Mouse (Mus musculus) liver, embryonic 11.5 days (tissue): Measurements from ENCODE around the gene Dcaf6. TPM values are rescaled to one million over a fixed set of nuclear protein-coding genes. Genes with fewer than 3 reads are reported as not detected.

ENCODE experiments used
- ATAC-seq: fragments of 200-750 bp; cut with Nextera tagmentation; replicated peaks from 2 replicates; pipeline ENCODE4 v1.8.0; 2017; ENCODE audit warnings: moderate number of reproducible peaks, mild to moderate bottlenecking, moderate TSS enrichment, moderate library complexity; ENCODE audit not compliant: low FRiP score
- DNase-seq: peaks from one replicate; pipeline ENCODE4 v3.0.0-alpha.2; 2017; ENCODE audit warnings: low spot score
- H3K27ac ChIP-seq: fragments of 300-500 bp; sonication (generic); 2 replicates; pipeline ENCODE4 v1.5.1; 2014; ENCODE audit warnings: mild to moderate bottlenecking, low read depth, low read length, control low read depth
- H3K27me3 ChIP-seq: fragments of 300-500 bp; sonication (generic); replicated peaks from 2 replicates; pipeline ENCODE4 v1.6.1; 2014; ENCODE audit warnings: low read length, mixed read lengths; ENCODE audit not compliant: control insufficient read depth, insufficient read depth
- H3K36me3 ChIP-seq: fragments of 300-500 bp; sonication (generic); 2 replicates; pipeline ENCODE4 v1.6.1; 2014; ENCODE audit warnings: mild to moderate bottlenecking, low read length, moderate library complexity, mixed read lengths; ENCODE audit not compliant: control insufficient read depth, insufficient read depth
- H3K4me1 ChIP-seq: fragments of 300-500 bp; sonication (generic); replicated peaks from 2 replicates; pipeline ENCODE4 v1.6.1; 2014; ENCODE audit warnings: low read length, mixed read lengths; ENCODE audit not compliant: control insufficient read depth, insufficient read depth
- H3K4me2 ChIP-seq: fragments of 300-500 bp; sonication (generic); 2 replicates; pipeline ENCODE4 v1.6.1; 2014; ENCODE audit warnings: mild to moderate bottlenecking, control low read depth, moderate library complexity
- H3K4me3 ChIP-seq: fragments of 300-500 bp; sonication (generic); 2 replicates; pipeline ENCODE4 v1.5.1; 2014; ENCODE audit warnings: low read depth, low read length, control low read depth
- H3K9ac ChIP-seq: fragments of 300-500 bp; sonication (generic); 2 replicates; pipeline ENCODE4 v1.6.1; 2014; ENCODE audit warnings: low read depth, low read length, control low read depth
- H3K9me3 ChIP-seq: fragments of 300-500 bp; sonication (generic); 2 replicates; pipeline ENCODE4 v1.6.1; 2016; ENCODE audit warnings: low read length, inconsistent platforms, mixed read lengths; ENCODE audit not compliant: control insufficient read depth
- WGBS: fragments of 180-500 bp; shearing (Covaris S2); extraction: QIAGEN DNeasy Blood & Tissue Kit; methylation state at CpG from one replicate; pipeline ENCODE4 v1.1.7; 2014; 5-methylcytosine and 5-hydroxymethylcytosine counted together
- polyA plus RNA-seq: library from polyadenylated mRNA; unstranded; fragments of >200 nt; fragmentation: Nextera tagmentation; extraction: Ambion mirVana; gene quantifications from 2 replicates; pipeline ENCODE4 v1.2.1, GENCODE M21; 2014

Dcaf6 gene
- 15.9 and 18.0 TPM in 2 replicates for polyA plus RNA-seq

- H3K4me3 ChIP-seq, result peak within 1 kb of the TSS; percentile 88
- peak within 1 kb of the TSS; percentile 89 for H3K4me2 ChIP-seq
- peaks cover 5% of the 10 kb centered on the region; the same call in 1 of the 2 replicates for H3K4me1 ChIP-seq
- peak; percentile 100 for DNase-seq
- H3K9me3 ChIP-seq, result no peaks in the 10 kb centered on the region
- peak within 1 kb of the TSS; percentile 94 for H3K9ac ChIP-seq
- peak within 1 kb of the TSS; percentile 94 for H3K27ac ChIP-seq
- H3K27me3 ChIP-seq, result no peaks in the 10 kb centered on the region
- no peaks in the 10 kb centered on the region for H3K36me3 ChIP-seq
- ATAC-seq, result peak; percentile 86
- under 1% methylated on average over 34 of the region's 37 CpGs for WGBS
Measured at GRCm38 (mm10) chr1:165460360-165460800, at the start of gene Dcaf6, which contains the start of gene Mpc2. Gene Dcaf6 (minus strand): TSS chr1:165460475. Gene Mpc2 (plus strand): TSS chr1:165460637.

GRCm38 (mm10) chr1:165506303-165506702, 46.0 kb upstream of the Dcaf6 start:
- ATAC-seq (no peak), DNase-seq (no peak)
- no peak overlapping the region for H3K27ac ChIP-seq
- peaks cover 4% of the 10 kb centered on the region for H3K4me1 ChIP-seq
- H3K9ac ChIP-seq, result no peak overlapping the region
- H3K27me3 ChIP-seq, result no peaks in the 10 kb centered on the region
- no peak overlapping the region for H3K4me2 ChIP-seq
- no peaks in the 10 kb centered on the region for H3K36me3 ChIP-seq
- H3K9me3 ChIP-seq, result no peaks in the 10 kb centered on the region
- 70% methylated on average over 6 of the region's 6 CpGs for WGBS
- no peak overlapping the region for H3K4me3 ChIP-seq

GRCm38 (mm10) chr1:165503307-165504024, 43.2 kb upstream of the Dcaf6 start:
- no peaks in the 10 kb centered on the region for H3K9me3 ChIP-seq
- 46% methylated on average over 10 of the region's 10 CpGs for WGBS
- no peaks in the 10 kb centered on the region for H3K36me3 ChIP-seq
- DNase-seq, result no peak
- no peak overlapping the region for H3K9ac ChIP-seq
- no peaks in the 10 kb centered on the region for H3K27me3 ChIP-seq
- H3K4me2 ChIP-seq, result peak overlapping the region; percentile 28
- H3K4me1 ChIP-seq, result peaks cover 4% of the 10 kb centered on the region
- no peak overlapping the region for H3K4me3 ChIP-seq
- peak overlapping the region; percentile 43 for H3K27ac ChIP-seq
- peak; percentile 63 for ATAC-seq

GRCm38 (mm10) chr1:165498856-165499255, 38.6 kb upstream of the Dcaf6 start:
- ATAC-seq, result no peak

GRCm38 (mm10) chr1:165489197-165489596, 28.9 kb upstream of the Dcaf6 start:
- Histone ChIP-seq H3K9me3 (no peaks in the 10 kb centered on the region), H3K27ac (no peak overlapping the region), H3K36me3 (no peaks in the 10 kb centered on the region), H3K4me1 (no peaks in the 10 kb centered on the region), H3K27me3 (no peaks in the 10 kb centered on the region), H3K4me2 (no peak overlapping the region), H3K9ac (no peak overlapping the region), H3K4me3 (no peak overlapping the region)
- ATAC-seq, result no peak
- WGBS, result 69% methylated on average over 4 of the region's 4 CpGs
- no peak for DNase-seq

More at GRCm38 (mm10) chr1:165498856-165499255, 38.6 kb upstream of the Dcaf6 start:
- H3K9ac ChIP-seq, result no peak overlapping the region
- WGBS, result 78% methylated on average over 3 of the region's 3 CpGs
- DNase-seq, result no peak
- H3K36me3 ChIP-seq, result no peaks in the 10 kb centered on the region
- no peaks in the 10 kb centered on the region for H3K27me3 ChIP-seq
- no peaks in the 10 kb centered on the region for H3K9me3 ChIP-seq
- H3K4me3 ChIP-seq, result no peak overlapping the region
- H3K4me1 ChIP-seq, result peaks cover 4% of the 10 kb centered on the region
- H3K4me2 ChIP-seq, result no peak overlapping the region
- no peak overlapping the region for H3K27ac ChIP-seq

DNA sequence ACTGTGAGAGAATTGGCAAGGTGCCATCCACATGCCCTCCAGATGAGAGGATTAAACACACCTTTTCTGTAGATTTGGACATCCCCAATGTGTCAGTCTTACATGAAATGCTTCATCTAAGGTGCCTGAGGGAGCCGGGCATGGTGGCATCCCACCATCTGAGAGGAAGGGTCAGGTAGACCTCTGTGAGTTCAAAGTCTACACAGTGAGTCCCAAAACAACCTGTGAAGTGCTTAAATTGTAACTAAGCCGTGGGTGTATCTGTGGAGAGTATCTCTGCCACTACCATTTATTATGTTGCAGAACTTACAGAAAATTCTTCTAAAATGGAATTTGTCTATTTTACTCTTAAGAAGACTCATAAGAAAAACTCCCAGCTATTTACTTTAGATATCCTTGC, 25.8 kb upstream of the Dcaf6 start:
- Histone ChIP-seq H3K27me3 (no peaks in the 10 kb centered on the region), H3K4me1 (no peaks in the 10 kb centered on the region), H3K4me2 (no peak overlapping the region), H3K27ac (no peak overlapping the region), H3K36me3 (no peaks in the 10 kb centered on the region), H3K9ac (no peak overlapping the region), H3K4me3 (no peak overlapping the region), H3K9me3 (no peaks in the 10 kb centered on the region)
- DNase-seq (no peak), ATAC-seq (no peak)
- WGBS, result 92% methylated on average over 2 of the region's 2 CpGs

DNA sequence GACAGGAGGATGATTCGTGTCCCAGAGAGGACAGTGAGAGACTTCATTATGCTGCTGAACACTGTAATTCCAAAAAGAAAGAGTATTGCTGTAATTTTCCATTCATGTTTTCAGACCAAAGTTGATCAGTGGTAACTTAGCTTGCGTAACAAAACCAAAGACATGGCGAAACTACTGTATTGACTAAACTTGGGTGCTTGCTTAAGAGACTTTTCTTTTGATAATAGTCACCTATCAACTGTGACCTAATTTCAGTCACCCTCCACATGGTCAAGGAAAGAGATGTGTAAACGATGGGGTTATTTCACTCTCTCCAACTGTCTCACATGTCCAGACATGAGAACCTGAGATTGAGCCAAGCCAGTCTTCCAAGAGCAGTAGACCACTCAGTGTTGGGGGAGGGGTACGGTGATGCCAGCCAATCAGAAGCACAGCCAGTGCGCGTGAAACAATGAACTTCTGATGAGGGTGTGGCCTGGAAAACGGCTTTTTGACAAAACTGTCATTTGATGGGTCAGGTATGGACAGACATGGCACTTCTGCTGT, 24.5 kb upstream of the Dcaf6 start, which contains the start of gene Adcy10:
Gene Adcy10, plus strand, starts transcription at position 496 of the 546 bp plus-strand sequence.
- ATAC-seq (no peak), DNase-seq (no peak)
- Histone ChIP-seq H3K36me3 (no peaks in the 10 kb centered on the region), H3K9ac (no peak within 1 kb of the TSS), H3K27me3 (no peaks in the 10 kb centered on the region), H3K4me3 (no peak within 1 kb of the TSS), H3K4me2 (no peak within 1 kb of the TSS), H3K27ac (no peak within 1 kb of the TSS), H3K9me3 (no peaks in the 10 kb centered on the region), H3K4me1 (no peaks in the 10 kb centered on the region)
- 86% methylated on average over 8 of the region's 8 CpGs for WGBS

GRCm38 (mm10) chr1:165471490-165471889, 11.2 kb upstream of the Dcaf6 start:
- H3K9ac ChIP-seq, result no peak overlapping the region
- WGBS, result 47% methylated on average over 1 of the region's 1 CpGs
- DNase-seq, result no peak
- no peaks in the 10 kb centered on the region for H3K9me3 ChIP-seq
- no peaks in the 10 kb centered on the region for H3K27me3 ChIP-seq
- ATAC-seq, result no peak
- H3K27ac ChIP-seq, result no peak overlapping the region
- no peaks in the 10 kb centered on the region for H3K4me1 ChIP-seq
- H3K4me2 ChIP-seq, result no peak overlapping the region
- H3K4me3 ChIP-seq, result no peak overlapping the region
- H3K36me3 ChIP-seq, result no peaks in the 10 kb centered on the region

DNA sequence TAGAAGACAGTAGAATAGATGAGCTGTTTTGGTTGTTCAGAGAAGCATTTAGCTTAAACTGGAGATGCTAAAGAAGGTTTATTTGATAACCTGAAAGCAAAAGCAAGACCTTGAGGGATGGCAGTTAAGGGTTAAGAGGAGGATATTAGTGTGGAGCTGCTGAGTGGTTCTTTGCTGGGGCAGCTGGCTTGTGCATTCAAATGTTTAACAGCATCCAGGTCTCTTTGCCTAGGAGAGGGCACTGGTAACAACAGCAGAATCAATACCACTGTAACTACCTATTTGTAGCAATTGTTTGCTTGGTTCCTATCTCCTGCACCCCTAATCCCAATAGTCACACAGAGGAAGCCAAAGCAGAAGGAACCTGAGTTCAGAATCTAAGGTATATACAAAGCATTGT, 9.4 kb upstream of the Dcaf6 start:
- ATAC-seq (no peak), DNase-seq (no peak)
- H3K4me3 ChIP-seq, result no peak overlapping the region
- no peak overlapping the region for H3K4me2 ChIP-seq
- H3K9ac ChIP-seq, result no peak overlapping the region
- H3K27ac ChIP-seq, result no peak overlapping the region
- no peaks in the 10 kb centered on the region for H3K36me3 ChIP-seq
- no peaks in the 10 kb centered on the region for H3K4me1 ChIP-seq
- H3K9me3 ChIP-seq, result no peaks in the 10 kb centered on the region
- no peaks in the 10 kb centered on the region for H3K27me3 ChIP-seq
